Mouse (Mus musculus): ENCODE data around the gene Napepld. TPM values are rescaled to one million over a fixed set of nuclear protein-coding genes. Genes with fewer than 3 reads are reported as not detected.

Gene Napepld
- 10 to 100 TPM; 26.4 to 48.6 TPM for total RNA-seq (2021)
- long read RNA-seq, experiment 1, transcript Napepld-202 (5 exons, 3,954 nt) = minor isoform, 11 of 38 reads
- long read RNA-seq, experiment 1, transcript Napepld-201 (5 exons, 3,724 nt) = major isoform, 12 of 38 reads
- long read RNA-seq, experiment 1, partial matches to known transcripts = 2 of 38 reads
- long read RNA-seq, experiment 1, other reads (novel, unspliced or antisense) = 13 of 38 reads
- long read RNA-seq, experiment 2, transcript Napepld-201 (5 exons, 3,724 nt) = major isoform, 11 of 23 reads
- long read RNA-seq, experiment 2, transcript Napepld-202 (5 exons, 3,954 nt) = minor isoform, 7 of 23 reads
- long read RNA-seq, experiment 2, partial matches to known transcripts = 1 of 23 reads
- long read RNA-seq, experiment 2, other reads (novel, unspliced or antisense) = 4 of 23 reads

- DNase-seq = peak; percentile 99
These were observed at the start of gene Napepld for GRCm38 (mm10) chr5:21701351-21702008. Gene Napepld (minus strand): TSS chr5:21701396.

GRCm38 (mm10) chr5:21745966-21746365 is 44.8 kb upstream of the Napepld start:
- DNase-seq = no peak

- DNase-seq = no peak
These were observed 43.5 kb upstream of the Napepld start for GRCm38 (mm10) chr5:21744651-21745050.

- DNase-seq = no peak
These were observed 42.4 kb upstream of the Napepld start for GRCm38 (mm10) chr5:21743606-21744005.

GRCm38 (mm10) chr5:21739881-21740280 is 38.7 kb upstream of the Napepld start:
- DNase-seq = no peak

GRCm38 (mm10) chr5:21739120-21739519 is 37.9 kb upstream of the Napepld start:
- DNase-seq = no peak

- DNase-seq = no peak
These were observed 36.4 kb upstream of the Napepld start for GRCm38 (mm10) chr5:21737620-21738019.

- peak; percentile 86 to 87 for DNase-seq
These were observed 35.9 kb upstream of the Napepld start, which contains the start of gene Pmpcb for GRCm38 (mm10) chr5:21736956-21737585. Gene Pmpcb (plus strand): TSS chr5:21737141.

- DNase-seq = no peak
These were observed 34.9 kb upstream of the Napepld start for GRCm38 (mm10) chr5:21736046-21736445.

GRCm38 (mm10) chr5:21735584-21735983 is 34.4 kb upstream of the Napepld start:
- DNase-seq = peak; percentile 91 to 92

GRCm38 (mm10) chr5:21735100-21735499 is 33.9 kb upstream of the Napepld start:
- no peak for DNase-seq

- peak; percentile 86 for DNase-seq
These were observed 31.7 kb upstream of the Napepld start for GRCm38 (mm10) chr5:21732930-21733329.

GRCm38 (mm10) chr5:21732177-21732911 is 31.1 kb upstream of the Napepld start:
- no peak for DNase-seq

- no peak for DNase-seq
These were observed 27.9 kb upstream of the Napepld start for GRCm38 (mm10) chr5:21729107-21729506.

GRCm38 (mm10) chr5:21724872-21725271 is 23.7 kb upstream of the Napepld start:
- DNase-seq = no peak

GRCm38 (mm10) chr5:21724427-21724826 is 23.2 kb upstream of the Napepld start:
- DNase-seq = no peak

- peak; percentile 55 for DNase-seq
These were observed 18.0 kb upstream of the Napepld start for GRCm38 (mm10) chr5:21719209-21719608.

GRCm38 (mm10) chr5:21718546-21718945 is 17.4 kb upstream of the Napepld start:
- no peak for DNase-seq

- DNase-seq = no peak
These were observed 16.0 kb upstream of the Napepld start for GRCm38 (mm10) chr5:21717165-21717715.

GRCm38 (mm10) chr5:21714447-21714846 is 13.3 kb upstream of the Napepld start:
- DNase-seq = no peak

- peak; percentile 40 to 52 for DNase-seq
These were observed 11.0 kb upstream of the Napepld start for GRCm38 (mm10) chr5:21712127-21712715.

All from adrenal gland, postnatal 36 days (tissue).